Mouse (Mus musculus) layer of hippocampus, adult 9-11 months (tissue): ENCODE data around the gene Itgb4.
"Not testable (repeated sequence)": the region's sequence is repeated elsewhere in the genome, so short reads cannot be mapped to it uniquely, and the experiment has no call there.

Experiments used
- DNase-seq: peaks from one replicate; pipeline ENCODE4 v3.0.0; 2022

Gene Itgb4

DNA sequence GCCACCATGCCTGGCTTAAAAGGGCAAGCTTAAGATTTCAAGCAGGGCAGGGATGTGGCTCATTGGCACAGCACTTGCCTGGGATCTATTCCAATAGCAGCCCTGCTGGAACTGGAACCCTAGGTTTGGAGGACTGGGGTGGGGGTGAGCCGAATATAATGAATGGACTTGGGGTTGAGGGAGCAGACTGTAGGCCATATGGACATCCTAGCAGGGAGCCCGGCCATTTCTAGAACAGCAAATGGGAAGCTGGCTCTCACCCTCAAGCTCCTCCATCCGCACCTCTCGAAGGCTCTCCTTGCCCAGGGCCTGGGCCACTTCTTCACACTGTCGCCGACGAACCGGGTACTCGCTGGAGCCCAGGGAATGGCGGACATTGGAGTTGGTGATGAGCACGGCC lies 35.2 kb downstream of the Itgb4 start:
- DNase-seq, result no peak

DNA sequence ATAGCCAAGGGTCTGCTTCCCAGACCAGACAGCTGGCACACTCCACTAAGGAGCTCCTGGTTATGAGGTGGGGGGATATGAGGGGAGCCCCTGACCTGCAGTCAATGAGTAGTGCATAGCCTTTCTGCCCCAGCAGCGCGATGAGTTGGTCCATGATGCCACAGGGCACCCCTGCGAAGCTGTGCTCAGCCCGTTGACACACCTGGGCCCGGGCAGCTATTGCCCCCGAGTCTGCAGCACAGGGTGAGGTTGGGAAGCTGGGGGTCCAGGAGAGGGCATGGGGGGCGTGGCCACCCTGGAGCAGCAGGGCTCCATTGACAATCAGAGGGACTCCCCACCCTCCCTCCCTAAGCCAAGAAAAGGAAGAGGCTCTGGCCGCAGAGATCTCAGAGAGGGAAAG lies 35.6 kb downstream of the Itgb4 start:
- DNase-seq, result no peak

GRCm38 (mm10) chr11:116010948-116011347 lies 36.4 kb downstream of the Itgb4 start:
- DNase-seq, result no peak

- DNase-seq, result no peak
Observed at GRCm38 (mm10) chr11:116011529-116012261, 37.2 kb downstream of the Itgb4 start.

DNA sequence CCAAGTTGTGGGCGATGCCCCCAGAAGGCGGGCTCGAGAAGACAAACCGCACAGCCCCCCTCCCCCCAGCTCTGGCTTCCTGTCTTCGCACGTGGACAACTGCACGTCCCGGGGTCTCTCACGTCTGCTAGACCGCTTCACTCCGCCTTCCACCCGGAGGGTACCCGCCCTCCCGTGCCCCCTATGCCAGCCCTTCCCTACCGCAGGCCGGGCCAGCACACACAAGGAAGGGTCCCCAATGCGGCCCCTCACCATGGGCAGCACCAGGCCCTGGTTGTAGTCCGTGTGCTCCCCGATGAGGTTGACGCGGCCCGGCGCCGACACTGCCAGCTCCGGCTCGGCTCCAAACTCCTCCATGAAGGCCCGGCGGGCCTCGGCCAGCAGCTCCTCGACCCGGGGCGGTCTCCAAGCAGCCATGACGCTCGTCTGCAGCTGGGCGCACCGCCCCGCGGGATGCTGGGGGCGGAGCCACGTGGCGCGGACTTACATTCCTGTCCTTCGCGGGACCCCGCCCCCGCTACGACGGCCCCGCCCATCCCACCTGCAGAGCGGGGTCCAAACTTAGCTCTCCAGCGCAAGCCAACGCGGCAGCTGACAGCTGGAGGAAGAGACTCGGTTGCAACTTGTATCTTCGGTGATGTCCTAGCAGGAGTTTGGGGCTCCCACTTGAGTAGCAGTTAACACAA lies 37.9 kb downstream of the Itgb4 start, which contains the start of gene Galk1:
Gene Galk1, minus strand, starts transcription at position 458 of the 686 bp plus-strand sequence.
- peak; percentile 92 for DNase-seq

DNA sequence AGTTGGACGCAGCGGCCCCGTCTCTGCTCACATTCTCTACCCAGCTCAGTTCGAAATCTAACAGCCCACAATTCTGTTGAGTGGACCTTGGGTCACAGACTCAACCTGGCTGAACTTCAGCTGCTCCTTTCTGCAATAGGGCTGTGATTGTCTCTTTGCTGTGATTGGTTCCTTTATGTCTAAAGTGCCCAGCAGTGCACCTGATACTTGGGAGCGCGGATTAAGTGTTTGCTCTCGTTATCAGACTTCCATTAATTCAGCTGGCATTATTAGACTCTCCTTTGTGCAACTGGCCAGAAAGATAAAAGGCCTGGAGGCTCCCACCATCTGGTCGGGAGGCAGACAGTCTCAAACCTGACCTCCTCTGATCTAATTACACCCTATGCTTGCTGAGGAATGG lies 40.3 kb downstream of the Itgb4 start:
- DNase-seq, result no peak

GRCm38 (mm10) chr11:116018106-116018505 lies 43.6 kb downstream of the Itgb4 start:
- no peak for DNase-seq

- not testable (repeated sequence) for DNase-seq
Observed at GRCm38 (mm10) chr11:116018867-116019266, 44.4 kb downstream of the Itgb4 start.

DNA sequence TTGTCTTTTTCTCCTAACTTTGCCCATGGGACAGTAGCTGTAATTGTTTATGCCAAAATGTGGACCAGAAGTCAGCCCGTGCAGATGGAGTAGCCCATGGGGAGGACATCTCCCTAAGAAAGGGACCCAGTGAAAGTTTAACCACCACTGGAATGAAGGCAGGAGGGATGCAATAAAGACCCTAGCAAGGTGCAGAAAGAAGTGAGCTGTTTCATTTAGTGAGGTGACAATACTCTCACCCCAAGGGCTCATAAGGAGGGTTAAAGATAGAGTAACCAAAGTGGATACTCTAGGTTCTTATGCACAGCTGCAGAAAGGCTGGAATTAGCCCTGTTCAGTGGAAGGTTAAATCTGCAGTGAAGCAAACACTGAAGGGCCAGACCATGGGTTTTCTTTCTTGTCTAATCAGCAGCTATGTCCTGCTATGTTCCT lies 44.9 kb downstream of the Itgb4 start:
- no peak for DNase-seq

DNA sequence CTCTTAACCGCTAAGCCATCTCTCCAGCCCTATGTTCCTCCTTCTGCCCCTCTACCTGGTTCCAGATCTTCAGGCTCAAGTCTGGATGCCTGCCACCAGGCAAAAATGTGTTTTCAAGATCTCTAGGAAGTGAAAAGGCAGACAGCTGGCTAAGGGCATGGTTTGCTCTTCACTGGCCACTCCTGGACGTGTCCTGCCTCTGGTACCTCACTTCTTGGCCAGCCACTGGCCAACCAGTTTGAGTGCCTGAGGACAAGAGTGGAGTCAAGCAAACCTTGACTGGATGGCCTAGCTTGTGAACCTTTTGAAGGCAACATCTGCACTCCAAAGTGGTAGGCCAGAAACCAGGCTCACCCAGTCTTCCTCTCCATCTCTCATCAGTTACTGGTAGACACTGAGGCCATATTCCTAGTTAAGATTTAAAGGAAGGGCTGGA lies 45.5 kb downstream of the Itgb4 start:
- no peak for DNase-seq

GRCm38 (mm10) chr11:116020519-116020922 lies 46.0 kb downstream of the Itgb4 start:
- DNase-seq, result no peak

DNA sequence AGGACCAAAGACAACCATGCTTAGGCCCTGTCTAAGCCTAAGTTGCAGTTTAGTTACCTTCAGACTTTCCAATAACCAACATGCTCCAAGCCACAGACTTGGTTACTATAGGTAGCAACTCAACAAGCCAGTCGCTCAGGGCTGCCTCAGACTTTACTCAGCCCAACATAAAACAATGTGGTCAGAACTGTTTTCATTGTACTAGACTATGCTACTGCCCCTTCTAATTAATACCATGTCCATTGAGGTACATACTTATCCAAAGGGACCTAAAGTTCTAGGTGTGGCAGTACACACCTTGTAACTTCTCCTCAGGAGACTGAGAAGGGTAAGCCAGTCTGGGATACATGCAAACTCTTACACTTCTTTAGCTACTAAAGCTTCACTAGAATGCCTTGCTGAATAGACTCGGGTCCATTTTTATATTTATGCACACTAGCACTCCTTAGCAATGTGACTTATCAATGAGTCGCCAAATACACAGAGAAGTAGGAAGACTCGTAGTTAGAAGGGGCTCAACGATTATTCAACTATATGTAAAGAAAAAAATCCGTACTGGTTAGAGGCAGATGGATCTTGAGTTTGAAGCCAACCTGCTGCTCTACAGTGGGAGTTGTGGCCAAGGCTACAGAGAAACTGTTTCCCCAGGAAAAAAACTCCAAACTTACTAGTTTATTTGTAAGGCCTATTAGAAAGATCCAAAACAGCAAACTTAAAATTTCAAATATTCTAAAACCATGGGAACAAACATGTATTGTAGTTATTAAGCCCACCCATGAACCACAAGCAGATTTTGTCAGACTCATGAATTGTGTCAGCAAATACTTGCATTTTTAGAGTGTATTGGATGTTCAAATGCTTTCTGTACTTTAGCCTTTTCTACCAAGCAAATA lies 47.1 kb downstream of the Itgb4 start:
- no peak for DNase-seq

DNA sequence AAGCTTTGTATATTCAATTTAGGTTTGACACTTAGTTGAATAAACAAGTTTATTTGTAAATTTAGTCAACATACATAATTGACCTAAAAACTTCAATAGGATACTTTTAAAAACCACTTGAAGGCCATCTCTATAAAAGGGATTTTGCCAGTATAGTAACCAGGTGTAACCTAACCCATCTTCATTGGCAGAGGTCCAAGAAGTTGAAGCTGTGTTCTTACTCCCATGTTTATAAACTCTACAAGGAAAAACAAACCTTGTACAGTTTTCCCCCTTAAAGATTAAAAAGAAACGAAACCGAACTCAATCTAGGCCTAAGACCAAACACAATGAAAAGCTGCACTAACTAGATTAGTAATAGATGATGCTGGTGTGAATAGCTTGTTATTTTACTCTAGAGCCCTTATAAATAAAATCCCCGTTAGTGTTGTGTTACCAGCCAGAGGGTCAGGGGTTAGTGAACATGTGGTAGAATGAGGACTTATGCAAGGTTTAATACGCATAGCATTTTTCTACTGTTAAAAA lies 47.8 kb downstream of the Itgb4 start:
- DNase-seq, result no peak

- DNase-seq, result not testable (repeated sequence)
Observed at GRCm38 (mm10) chr11:116023074-116023770, 48.7 kb downstream of the Itgb4 start.

- peak; percentile 88 for DNase-seq
Observed at GRCm38 (mm10) chr11:116023771-116024355, 49.4 kb downstream of the Itgb4 start.

- DNase-seq, result peak; percentile 99
Observed at GRCm38 (mm10) chr11:116024356-116024808, 49.9 kb downstream of the Itgb4 start.

GRCm38 (mm10) chr11:116025056-116025845 lies 50.7 kb downstream of the Itgb4 start:
- no peak for DNase-seq

- DNase-seq, result no peak
Observed at GRCm38 (mm10) chr11:116027756-116028155, 53.2 kb downstream of the Itgb4 start, which contains the start of gene H3f3b. TSS of gene H3f3b (minus strand) at chr11:116027962.

GRCm38 (mm10) chr11:116028177-116028865 lies 53.8 kb downstream of the Itgb4 start:
- DNase-seq, result no peak
